Mouse (Mus musculus): ENCODE data around the gene Tmem87b. TPM values are rescaled to one million over a fixed set of nuclear protein-coding genes. Genes with fewer than 3 reads are reported as not detected.

Tmem87b gene
- polyA plus RNA-seq, 1 experiment from 2014 or later, result 20.4 TPM

DNA sequence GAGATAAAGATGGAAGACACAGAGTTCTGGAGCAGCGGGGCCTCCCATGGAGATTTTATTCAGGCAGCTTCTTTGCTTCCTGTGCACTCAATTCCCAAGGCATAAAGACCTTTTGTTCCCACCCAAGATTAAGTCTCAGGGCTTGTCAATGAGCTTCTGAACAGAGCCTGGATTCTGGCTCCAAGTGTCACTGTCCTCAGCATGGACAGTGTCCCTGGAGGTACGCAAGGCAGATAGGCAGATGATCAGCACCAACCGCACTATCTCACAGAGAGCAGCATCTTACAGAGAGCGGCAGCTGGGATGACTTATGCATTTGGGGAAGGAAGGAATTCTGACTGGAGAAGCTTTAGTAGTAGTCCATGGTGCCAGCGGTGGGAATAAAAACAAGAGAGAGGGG lies 31.6 kb upstream of the Tmem87b start:
- Histone ChIP-seq H3K4me2 (no peak overlapping the region), H3K27me3 (ENCODE audit: control insufficient read depth, insufficient read depth, low read length) (no peaks in the 10 kb centered on the region), H3K27ac (ENCODE audit: low read depth, low read length) (no peak overlapping the region), H3K4me3 (ENCODE audit: low read depth, low read length) (no peak overlapping the region), H3K36me3 (ENCODE audit: control insufficient read depth, insufficient read depth, low read length) (peaks cover 2% of the 10 kb centered on the region; the same call in 1 of the 2 replicates), H3K9ac (ENCODE audit: low read depth, low read length) (no peak overlapping the region), H3K4me1 (ENCODE audit: control insufficient read depth, insufficient read depth, low read length) (peaks cover 7% of the 10 kb centered on the region; the same call in 1 of the 2 replicates), H3K9me3 (replicated peaks; ENCODE audit: control insufficient read depth, low read length) (no peaks in the 10 kb centered on the region)
- no peak for ATAC-seq (replicated peaks; ENCODE audit: insufficient number of reproducible peaks, low FRiP score, low TSS enrichment)
- WGBS (ENCODE audit: insufficient replicate concordance), result 66% methylated on average over 5 of the region's 5 CpGs

GRCm38 (mm10) chr2:128786795-128787194 lies 31.1 kb upstream of the Tmem87b start:
- no peak for ATAC-seq (replicated peaks; ENCODE audit: insufficient number of reproducible peaks, low FRiP score, low TSS enrichment)
- no peak overlapping the region for H3K9ac ChIP-seq (ENCODE audit: low read depth, low read length)
- H3K9me3 ChIP-seq (replicated peaks; ENCODE audit: control insufficient read depth, low read length), result no peaks in the 10 kb centered on the region
- no peak overlapping the region for H3K4me2 ChIP-seq
- H3K36me3 ChIP-seq (ENCODE audit: control insufficient read depth, insufficient read depth, low read length), result peaks cover 2% of the 10 kb centered on the region; the same call in 1 of the 2 replicates
- 75% methylated on average over 1 of the region's 1 CpGs for WGBS (ENCODE audit: insufficient replicate concordance)
- no peaks in the 10 kb centered on the region for H3K27me3 ChIP-seq (ENCODE audit: control insufficient read depth, insufficient read depth, low read length)
- no peak overlapping the region for H3K27ac ChIP-seq (ENCODE audit: low read depth, low read length)
- H3K4me3 ChIP-seq (ENCODE audit: low read depth, low read length), result no peak overlapping the region
- H3K4me1 ChIP-seq (ENCODE audit: control insufficient read depth, insufficient read depth, low read length), result peaks cover 7% of the 10 kb centered on the region; the same call in 1 of the 2 replicates

- Histone ChIP-seq H3K4me3 (ENCODE audit: low read depth, low read length) (no peak overlapping the region), H3K27me3 (ENCODE audit: control insufficient read depth, insufficient read depth, low read length) (no peaks in the 10 kb centered on the region), H3K4me2 (no peak overlapping the region), H3K27ac (ENCODE audit: low read depth, low read length) (no peak overlapping the region), H3K9ac (ENCODE audit: low read depth, low read length) (no peak overlapping the region), H3K4me1 (ENCODE audit: control insufficient read depth, insufficient read depth, low read length) (peaks cover 7% of the 10 kb centered on the region; the same call in 1 of the 2 replicates), H3K36me3 (ENCODE audit: control insufficient read depth, insufficient read depth, low read length) (peaks cover 4% of the 10 kb centered on the region; the same call in 1 of the 2 replicates), H3K9me3 (replicated peaks; ENCODE audit: control insufficient read depth, low read length) (no peaks in the 10 kb centered on the region)
- 87% methylated on average over 3 of the region's 3 CpGs for WGBS (ENCODE audit: insufficient replicate concordance)
- no peak for ATAC-seq (replicated peaks; ENCODE audit: insufficient number of reproducible peaks, low FRiP score, low TSS enrichment)
These were observed 30.1 kb upstream of the Tmem87b start for GRCm38 (mm10) chr2:128787805-128788204.

DNA sequence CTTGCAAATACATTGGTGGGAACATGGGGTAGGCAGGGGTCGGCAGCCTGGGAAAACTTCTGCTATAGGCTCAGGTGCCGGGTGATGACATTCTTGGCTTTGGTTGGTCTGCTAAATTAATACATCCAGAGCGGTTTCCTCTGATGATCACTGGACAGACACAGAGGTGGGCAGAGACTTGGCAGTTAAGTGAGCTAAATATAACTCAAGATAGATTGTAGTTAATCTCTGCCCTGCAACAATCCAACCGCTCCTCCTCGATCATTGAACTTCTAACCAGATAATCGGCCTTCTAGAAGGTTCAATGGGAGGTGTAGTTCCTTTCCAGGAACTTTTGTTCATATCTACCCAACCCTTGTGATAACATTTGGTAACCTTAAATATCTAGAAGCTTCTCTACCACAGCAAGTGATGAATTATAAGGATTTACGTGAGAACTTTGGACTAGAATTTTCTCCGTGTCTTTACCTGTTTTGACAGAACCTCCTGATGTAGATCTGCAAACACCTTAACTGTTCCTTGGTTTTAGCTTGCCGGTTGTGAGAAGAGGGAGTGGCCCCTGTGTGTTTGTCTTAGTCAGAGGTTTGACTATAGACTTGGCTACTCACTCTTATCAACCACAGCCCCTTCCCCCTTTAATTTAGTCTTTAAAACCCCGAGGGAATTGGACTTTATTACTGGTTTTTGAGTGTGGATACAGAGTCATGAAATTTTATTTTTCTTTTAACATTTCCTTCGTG lies 26.9 kb upstream of the Tmem87b start:
- WGBS (ENCODE audit: insufficient replicate concordance), result 60% methylated on average over 11 of the region's 11 CpGs

DNA sequence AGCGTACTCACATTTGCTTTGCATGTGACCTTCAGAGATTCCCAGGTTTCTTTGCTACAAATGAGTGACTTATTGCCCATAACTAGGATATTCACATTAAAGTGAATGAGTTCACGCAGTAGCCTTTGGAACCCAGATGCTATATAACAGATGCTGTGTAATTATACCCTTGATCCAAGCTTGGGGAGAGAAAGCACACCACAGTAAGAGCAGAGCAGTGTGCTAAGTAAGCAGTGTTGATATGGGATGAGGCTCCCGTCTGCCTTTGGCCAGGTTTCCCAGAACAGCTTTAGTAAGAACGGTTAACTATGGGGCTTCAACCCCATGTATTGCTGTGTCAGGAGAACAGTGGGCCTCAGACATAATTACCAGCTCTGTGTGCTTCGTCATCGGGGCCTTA lies 24.0 kb upstream of the Tmem87b start:
- ATAC-seq (replicated peaks; ENCODE audit: insufficient number of reproducible peaks, low FRiP score, low TSS enrichment), result no peak
- Histone ChIP-seq H3K9ac (ENCODE audit: low read depth, low read length) (no peak overlapping the region), H3K9me3 (replicated peaks; ENCODE audit: control insufficient read depth, low read length) (no peaks in the 10 kb centered on the region), H3K4me1 (ENCODE audit: control insufficient read depth, insufficient read depth, low read length) (peaks cover 7% of the 10 kb centered on the region; the same call in 1 of the 2 replicates), H3K27me3 (ENCODE audit: control insufficient read depth, insufficient read depth, low read length) (no peaks in the 10 kb centered on the region), H3K27ac (ENCODE audit: low read depth, low read length) (no peak overlapping the region), H3K4me2 (no peak overlapping the region), H3K36me3 (ENCODE audit: control insufficient read depth, insufficient read depth, low read length) (peaks cover 6% of the 10 kb centered on the region; the same call in 1 of the 2 replicates), H3K4me3 (ENCODE audit: low read depth, low read length) (no peak overlapping the region)
- 84% methylated on average over 6 of the region's 6 CpGs for WGBS (ENCODE audit: insufficient replicate concordance)

More for the DNA sequence above, 26.9 kb upstream of the Tmem87b start:
- Histone ChIP-seq H3K36me3 (ENCODE audit: control insufficient read depth, insufficient read depth, low read length) (peaks cover 6% of the 10 kb centered on the region; the same call in 1 of the 2 replicates), H3K9me3 (replicated peaks; ENCODE audit: control insufficient read depth, low read length) (no peaks in the 10 kb centered on the region), H3K27me3 (ENCODE audit: control insufficient read depth, insufficient read depth, low read length) (no peaks in the 10 kb centered on the region), H3K4me1 (ENCODE audit: control insufficient read depth, insufficient read depth, low read length) (peaks cover 7% of the 10 kb centered on the region; the same call in 1 of the 2 replicates), H3K4me2 (no peak overlapping the region), H3K4me3 (ENCODE audit: low read depth, low read length) (no peak overlapping the region), H3K9ac (ENCODE audit: low read depth, low read length) (no peak overlapping the region), H3K27ac (ENCODE audit: low read depth, low read length) (no peak overlapping the region)
- no peak for ATAC-seq (replicated peaks; ENCODE audit: insufficient number of reproducible peaks, low FRiP score, low TSS enrichment)

DNA sequence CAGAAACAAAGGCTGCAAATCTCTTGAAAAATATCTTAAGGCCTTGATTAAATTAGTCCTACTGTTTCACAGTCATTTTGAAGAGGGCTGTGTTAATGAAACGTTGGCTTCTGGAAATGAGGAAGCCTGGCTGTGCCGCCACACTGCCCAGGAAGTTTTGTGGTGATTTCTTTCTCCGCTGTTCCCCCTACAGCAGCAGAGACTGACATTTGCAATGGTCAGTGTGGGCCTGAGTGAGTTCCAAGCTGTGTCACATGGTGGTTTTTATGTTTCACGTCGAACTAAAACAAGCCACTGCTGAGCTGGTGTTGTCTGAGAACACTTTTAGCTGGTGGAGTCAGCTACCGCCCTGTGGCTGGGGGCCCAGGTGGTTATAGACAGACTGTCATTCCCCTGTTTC lies 21.5 kb upstream of the Tmem87b start:
- Histone ChIP-seq H3K9me3 (replicated peaks; ENCODE audit: control insufficient read depth, low read length) (no peaks in the 10 kb centered on the region), H3K27ac (ENCODE audit: low read depth, low read length) (no peak overlapping the region), H3K36me3 (ENCODE audit: control insufficient read depth, insufficient read depth, low read length) (peaks cover 14% of the 10 kb centered on the region; the same call in 1 of the 2 replicates), H3K4me1 (ENCODE audit: control insufficient read depth, insufficient read depth, low read length) (no peaks in the 10 kb centered on the region), H3K27me3 (ENCODE audit: control insufficient read depth, insufficient read depth, low read length) (no peaks in the 10 kb centered on the region), H3K4me3 (ENCODE audit: low read depth, low read length) (no peak overlapping the region), H3K4me2 (no peak overlapping the region), H3K9ac (ENCODE audit: low read depth, low read length) (no peak overlapping the region)
- 71% methylated on average over 6 of the region's 6 CpGs for WGBS (ENCODE audit: insufficient replicate concordance)
- no peak for ATAC-seq (replicated peaks; ENCODE audit: insufficient number of reproducible peaks, low FRiP score, low TSS enrichment)

DNA sequence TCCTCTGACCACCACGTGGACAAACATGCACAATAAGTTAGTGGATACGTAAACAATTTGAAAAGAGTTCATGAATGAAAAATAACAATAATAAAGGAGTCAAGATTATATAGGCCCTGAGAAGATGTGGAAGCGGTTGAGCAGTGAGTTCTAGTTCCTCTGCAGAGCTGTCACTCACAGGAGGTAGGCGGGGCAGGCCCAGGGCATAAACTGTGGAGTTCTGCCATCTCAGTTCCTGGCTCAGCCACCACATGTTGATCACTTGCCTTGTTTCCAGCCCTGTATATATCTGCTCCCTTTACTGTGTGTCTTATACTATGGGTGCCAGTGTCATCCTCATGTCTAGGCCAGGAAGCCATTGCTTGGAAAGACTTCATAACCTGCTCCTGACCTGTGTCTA lies 14.5 kb upstream of the Tmem87b start:
- Histone ChIP-seq H3K9me3 (replicated peaks; ENCODE audit: control insufficient read depth, low read length) (no peaks in the 10 kb centered on the region), H3K4me2 (no peak overlapping the region), H3K4me3 (ENCODE audit: low read depth, low read length) (no peak overlapping the region), H3K27me3 (ENCODE audit: control insufficient read depth, insufficient read depth, low read length) (no peaks in the 10 kb centered on the region), H3K4me1 (ENCODE audit: control insufficient read depth, insufficient read depth, low read length) (no peaks in the 10 kb centered on the region), H3K9ac (ENCODE audit: low read depth, low read length) (no peak overlapping the region), H3K27ac (ENCODE audit: low read depth, low read length) (no peak overlapping the region), H3K36me3 (ENCODE audit: control insufficient read depth, insufficient read depth, low read length) (peaks cover 14% of the 10 kb centered on the region; the same call in 1 of the 2 replicates)
- 84% methylated on average over 4 of the region's 4 CpGs for WGBS (ENCODE audit: insufficient replicate concordance)
- ATAC-seq (replicated peaks; ENCODE audit: insufficient number of reproducible peaks, low FRiP score, low TSS enrichment), result no peak

- Histone ChIP-seq H3K4me3 (ENCODE audit: low read depth, low read length) (no peak overlapping the region), H3K36me3 (ENCODE audit: control insufficient read depth, insufficient read depth, low read length) (peaks cover 7% of the 10 kb centered on the region; the same call in 1 of the 2 replicates), H3K4me1 (ENCODE audit: control insufficient read depth, insufficient read depth, low read length) (no peaks in the 10 kb centered on the region), H3K9me3 (replicated peaks; ENCODE audit: control insufficient read depth, low read length) (no peaks in the 10 kb centered on the region), H3K9ac (ENCODE audit: low read depth, low read length) (no peak overlapping the region), H3K4me2 (no peak overlapping the region), H3K27ac (ENCODE audit: low read depth, low read length) (no peak overlapping the region), H3K27me3 (ENCODE audit: control insufficient read depth, insufficient read depth, low read length) (no peaks in the 10 kb centered on the region)
- WGBS (ENCODE audit: insufficient replicate concordance), result 72% methylated on average over 4 of the region's 4 CpGs
- ATAC-seq (replicated peaks; ENCODE audit: insufficient number of reproducible peaks, low FRiP score, low TSS enrichment), result no peak
These were observed 12.6 kb upstream of the Tmem87b start for GRCm38 (mm10) chr2:128805341-128805740.

GRCm38 (mm10) chr2:128806561-128806960 lies 11.4 kb upstream of the Tmem87b start:
- no peak overlapping the region for H3K4me3 ChIP-seq (ENCODE audit: low read depth, low read length)
- H3K9ac ChIP-seq (ENCODE audit: low read depth, low read length), result no peak overlapping the region
- no peaks in the 10 kb centered on the region for H3K27me3 ChIP-seq (ENCODE audit: control insufficient read depth, insufficient read depth, low read length)
- 53% methylated on average over 8 of the region's 8 CpGs for WGBS (ENCODE audit: insufficient replicate concordance)
- peaks cover 4% of the 10 kb centered on the region; the same call in 1 of the 2 replicates for H3K36me3 ChIP-seq (ENCODE audit: control insufficient read depth, insufficient read depth, low read length)
- no peaks in the 10 kb centered on the region for H3K9me3 ChIP-seq (replicated peaks; ENCODE audit: control insufficient read depth, low read length)
- ATAC-seq (replicated peaks; ENCODE audit: insufficient number of reproducible peaks, low FRiP score, low TSS enrichment), result no peak
- no peak overlapping the region for H3K27ac ChIP-seq (ENCODE audit: low read depth, low read length)
- H3K4me2 ChIP-seq, result no peak overlapping the region
- no peaks in the 10 kb centered on the region for H3K4me1 ChIP-seq (ENCODE audit: control insufficient read depth, insufficient read depth, low read length)

Data from heart, embryonic 11.5 days (tissue).